Mouse (Mus musculus) heart, postnatal 0 days (tissue): ENCODE results near the gene Osbpl3.

Source experiments
- CTCF ChIP-seq: IDR thresholded peaks from 2 replicates; pipeline ENCODE4 v1.5.1; 2016; ENCODE audit warnings: antibody characterized with exemption, control low read depth, low read depth
- EP300 ChIP-seq: IDR thresholded peaks from 2 replicates; pipeline ENCODE4 v1.6.1; 2016; ENCODE audit warnings: antibody characterized with exemption, low read depth

DNA sequence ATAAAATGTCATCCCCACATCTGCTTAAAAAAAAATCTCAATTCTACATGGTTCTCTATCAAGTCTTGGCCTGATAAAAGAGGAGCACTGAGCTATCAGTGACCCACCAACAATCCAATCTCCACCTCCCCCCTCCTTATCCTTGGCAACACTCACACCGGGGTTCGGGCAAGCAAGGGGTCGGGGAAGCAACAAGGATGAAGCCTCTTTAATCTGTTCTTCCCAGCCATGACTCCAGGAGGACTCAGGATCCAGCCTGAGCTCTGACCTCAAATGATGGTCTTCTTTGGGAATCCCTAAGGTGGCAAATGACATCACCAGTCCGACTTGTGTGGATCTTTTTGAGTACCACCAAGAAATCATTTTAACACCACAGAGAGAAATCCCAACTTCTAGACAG is 208.2 kb downstream of the Osbpl3 start:
- no peak for TF ChIP-seq EP300
- no peak for TF ChIP-seq CTCF
